Mouse (Mus musculus) forebrain, postnatal 0 days (tissue): ENCODE measurements around the gene Hist1h2bh. TPM values are rescaled to one million over a fixed set of nuclear protein-coding genes. Genes with fewer than 3 reads are reported as not detected.

ENCODE experiments used
- ATAC-seq: fragments of 200-750 bp; cut with Nextera tagmentation; 2 replicates; pipeline ENCODE4 v1.8.0; 2017; ENCODE audit warnings: mild to moderate bottlenecking, moderate library complexity
- DNase-seq: peaks from one replicate; pipeline ENCODE4 v3.0.0-alpha.2; 2015
- H3K27ac ChIP-seq: fragments of 300-500 bp; sonication (generic); 2 replicates; pipeline ENCODE4 v1.5.1; 2014; ENCODE audit warnings: low read depth, mild to moderate bottlenecking, antibody characterized with exemption, low read length, moderate library complexity, mixed read lengths
- H3K27me3 ChIP-seq: fragments of 300-500 bp; sonication (generic); 2 replicates; pipeline ENCODE4 v1.6.1; 2014; ENCODE audit warnings: mild to moderate bottlenecking, low read length, mixed read lengths; ENCODE audit not compliant: insufficient read depth
- H3K36me3 ChIP-seq: fragments of 300-500 bp; sonication (generic); 2 replicates; pipeline ENCODE4 v1.6.1; 2014; ENCODE audit warnings: mild to moderate bottlenecking, moderate library complexity; ENCODE audit not compliant: insufficient read depth
- H3K4me1 ChIP-seq: fragments of 300-500 bp; sonication (generic); 2 replicates; pipeline ENCODE4 v1.6.1; 2014; ENCODE audit warnings: antibody characterized with exemption; ENCODE audit not compliant: insufficient read depth
- H3K4me2 ChIP-seq: fragments of 300-500 bp; sonication (generic); 2 replicates; pipeline ENCODE4 v1.6.1; 2014; ENCODE audit warnings: low read depth, mild to moderate bottlenecking, moderate library complexity
- H3K4me3 ChIP-seq: fragments of 300-500 bp; sonication (generic); 2 replicates; pipeline ENCODE4 v1.5.1; 2014; ENCODE audit warnings: low read depth, low read length, mixed read lengths
- H3K9ac ChIP-seq: fragments of 300-500 bp; sonication (generic); 2 replicates; pipeline ENCODE4 v1.6.1; 2014; ENCODE audit warnings: mild to moderate bottlenecking
- H3K9me3 ChIP-seq: fragments of 300-500 bp; sonication (generic); 2 replicates; pipeline ENCODE4 v1.6.1; 2016; ENCODE audit warnings: low read length
- CTCF ChIP-seq: sonication (generic); IDR thresholded peaks from 2 replicates; pipeline ENCODE4 v1.5.1; 2016; ENCODE audit warnings: antibody characterized with exemption, control low read depth, low read depth
- WGBS: fragments of 180-500 bp; shearing (Covaris S2); extraction: QIAGEN DNeasy Blood & Tissue Kit; methylation state at CpG from one replicate; pipeline ENCODE4 v1.1.7; 2014; 5-methylcytosine and 5-hydroxymethylcytosine counted together
- microRNA-seq, 2 experiments: library from miRNA; unstranded; fragments of <30 nt; microRNA quantifications; one replicate each; pipeline ENCODE4; 2016
- polyA plus RNA-seq: library from polyadenylated mRNA; unstranded; fragments of >200 nt; fragmentation: Nextera tagmentation; extraction: Ambion mirVana; gene quantifications from 2 replicates; pipeline ENCODE4 v1.2.1, GENCODE M21; 2015
- total RNA-seq: library from RNA; depleted of rRNA; stranded (reverse); fragments of >200 nt; gene quantifications from 2 replicates; pipeline ENCODE4 v1.2.3, GENCODE M21; 2014; rRNA removed

The Hist1h2bh gene
- total and polyA plus RNA-seq, 2 experiments from 2014 or later, result 0.17 to 12.5 TPM

DNA sequence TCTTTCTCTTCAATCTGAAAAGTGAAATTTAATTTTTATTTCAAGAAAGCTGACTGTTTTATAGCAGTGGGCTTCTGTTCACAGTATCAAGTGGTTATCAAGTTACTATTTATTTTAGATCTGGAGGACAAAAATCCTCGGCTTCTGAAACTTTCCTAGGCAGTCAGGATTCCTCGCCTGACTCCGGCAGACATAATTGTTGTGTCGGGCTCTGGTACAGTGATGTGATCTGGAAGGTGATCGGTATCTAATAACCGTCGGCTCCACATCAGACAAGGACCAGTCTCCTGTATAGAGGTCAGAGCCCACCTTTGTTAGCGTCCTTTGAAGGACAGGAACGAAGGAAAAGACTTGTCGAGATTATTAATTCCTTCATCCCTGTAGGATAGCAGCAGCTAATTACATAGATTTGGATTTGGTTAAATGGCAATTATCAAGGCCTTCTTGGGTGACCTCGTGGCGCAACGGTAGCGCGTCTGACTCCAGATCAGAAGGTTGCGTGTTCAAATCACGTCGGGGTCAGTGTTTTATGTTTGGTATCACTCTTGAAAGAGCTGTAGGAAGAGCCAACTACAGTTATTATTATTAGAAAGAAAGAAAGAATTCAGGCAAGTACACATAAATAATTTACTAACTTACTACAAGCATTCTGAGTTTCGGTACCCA is 45.4 kb downstream of the Hist1h2bh start:
- DNase-seq (peak; percentile 52), ATAC-seq (0 out of 2 replicates have a peak, but pooled peaks have one; percentile 12)
- no peaks in the 10 kb centered on the region for H3K4me1 ChIP-seq
- H3K9ac ChIP-seq, result no peak overlapping the region
- H3K36me3 ChIP-seq, result no peaks in the 10 kb centered on the region
- H3K4me2 ChIP-seq, result peak overlapping the region; percentile 45
- H3K27me3 ChIP-seq, result peaks cover 11% of the 10 kb centered on the region; the same call in 1 of the 2 replicates
- no peak overlapping the region for H3K27ac ChIP-seq
- WGBS, result 9% methylated on average over 19 of the region's 19 CpGs
- H3K9me3 ChIP-seq, result no peaks in the 10 kb centered on the region
- no peak for TF ChIP-seq CTCF
- H3K4me3 ChIP-seq, result peak overlapping the region; percentile 18

DNA sequence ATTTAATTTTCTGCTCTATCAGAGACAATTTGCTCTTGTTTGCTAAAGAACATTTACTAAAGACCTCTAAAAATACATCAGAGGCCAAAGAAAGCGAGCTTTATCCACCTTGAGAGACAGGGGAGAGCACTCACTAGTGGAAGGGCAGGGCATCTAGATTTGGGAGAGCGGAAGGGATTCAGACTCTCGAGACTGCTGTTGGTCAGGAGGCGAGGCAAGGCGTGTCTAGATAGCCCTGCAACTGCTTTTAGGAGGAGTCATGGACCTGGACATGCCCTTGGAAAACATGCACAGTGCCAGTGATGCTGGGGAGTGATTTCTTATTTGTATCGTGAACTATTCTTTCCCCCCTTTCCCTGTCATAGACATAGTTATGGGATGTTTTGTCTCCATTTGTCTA is 47.7 kb downstream of the Hist1h2bh start:
- Histone ChIP-seq H3K27me3 (peaks cover 11% of the 10 kb centered on the region; the same call in 1 of the 2 replicates), H3K27ac (no peak overlapping the region), H3K4me3 (no peak overlapping the region), H3K9ac (no peak overlapping the region), H3K36me3 (no peaks in the 10 kb centered on the region), H3K4me2 (no peak overlapping the region), H3K9me3 (no peaks in the 10 kb centered on the region), H3K4me1 (no peaks in the 10 kb centered on the region)
- WGBS, result 79% methylated on average over 6 of the region's 6 CpGs
- ATAC-seq (no peak), DNase-seq (no peak)
- TF ChIP-seq CTCF, result no peak

DNA sequence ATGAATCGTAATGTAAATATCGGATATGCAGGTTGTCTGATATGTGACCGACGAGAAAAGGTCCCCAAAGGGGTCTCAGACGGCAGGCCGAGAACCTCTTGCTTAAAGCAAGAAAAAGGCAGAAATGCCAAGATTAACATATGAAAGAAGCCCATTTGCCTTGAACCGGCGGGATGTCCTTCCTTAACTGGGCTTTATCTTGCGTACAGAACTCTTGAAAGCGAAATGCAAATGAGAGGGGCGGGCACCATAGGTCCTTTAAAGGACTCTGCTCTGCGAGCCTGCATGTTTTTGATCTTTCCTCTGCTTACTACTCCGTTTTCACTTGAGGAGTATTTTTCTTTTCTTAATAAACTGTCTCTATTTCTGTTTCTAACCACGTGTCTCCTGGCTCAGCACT is 51.2 kb downstream of the Hist1h2bh start:
- H3K4me2 ChIP-seq, result peak overlapping the region; percentile 36
- H3K27ac ChIP-seq, result no peak overlapping the region
- 3% methylated on average over 14 of the region's 14 CpGs for WGBS
- H3K9me3 ChIP-seq, result no peaks in the 10 kb centered on the region
- DNase-seq, result no peak
- no peak for TF ChIP-seq CTCF
- no peak for ATAC-seq
- H3K36me3 ChIP-seq, result no peaks in the 10 kb centered on the region
- no peaks in the 10 kb centered on the region; the same call in 1 of the 2 replicates for H3K27me3 ChIP-seq
- H3K9ac ChIP-seq, result no peak overlapping the region
- no peaks in the 10 kb centered on the region for H3K4me1 ChIP-seq
- H3K4me3 ChIP-seq, result no peak overlapping the region

Small RNA genes within 50 kb of the gene (microRNA-seq; reads per million reads assigned to microRNA genes)
- 0 reads per million in 2 experiments for gene Gm44297
- gene Gm44359, result 0 reads per million in 2 experiments
- gene Gm44394, result 0 reads per million in 2 experiments
- gene n-TStga1, result 0.24 to 0.39 reads per million in 2 experiments

Other genes with a start within 250 kb of the Hist1h2bh start
Only the 30 nearest of the 34 such genes appear.
- gene Zfp322a, start 174.2 kb downstream of the Hist1h2bh start, total RNA-seq, result 32.9 and 35.5 TPM in 2 replicates
- gene Zfp322a, start 174.2 kb downstream of the Hist1h2bh start, polyA plus RNA-seq, result 23.1 and 33.6 TPM in 2 replicates
- 6.5 and 8.2 TPM in 2 replicates for gene Abt1, start 119.5 kb downstream of the Hist1h2bh start, total RNA-seq
- gene Abt1, start 119.5 kb downstream of the Hist1h2bh start, polyA plus RNA-seq, result 7.7 and 8.2 TPM in 2 replicates
- gene Btn1a1, start 77.5 kb downstream of the Hist1h2bh start, total RNA-seq, result 0.08 and 0.33 TPM in 2 replicates
- 0.12 TPM in 1 of 2 replicates, not detected in the other for gene Btn1a1, start 77.5 kb downstream of the Hist1h2bh start, polyA plus RNA-seq
- gene Btn2a2, start 54.5 kb downstream of the Hist1h2bh start, total RNA-seq, result not detected in 2 replicates
- gene Btn2a2, start 54.5 kb downstream of the Hist1h2bh start, polyA plus RNA-seq, result 0.10 TPM in 1 of 2 replicates, not detected in the other
- 1,275 and 1,840 TPM in 2 replicates for gene Hist1h4h, start 12.3 kb downstream of the Hist1h2bh start, total RNA-seq
- 4.1 and 5.7 TPM in 2 replicates for gene Hist1h4h, start 12.3 kb downstream of the Hist1h2bh start, polyA plus RNA-seq
- 135 and 227 TPM in 2 replicates for gene Hist1h2af, start 9.5 kb downstream of the Hist1h2bh start, total RNA-seq
- not detected in 2 replicates for gene Hist1h2af, start 9.5 kb downstream of the Hist1h2bh start, polyA plus RNA-seq
- gene Hist1h3g, start 8.0 kb downstream of the Hist1h2bh start, total RNA-seq, result 116 and 134 TPM in 2 replicates
- gene Hist1h3g, start 8.0 kb downstream of the Hist1h2bh start, polyA plus RNA-seq, result 0.50 TPM in 1 of 2 replicates, not detected in the other
- gene Hist1h3f, start 660 bp upstream of the Hist1h2bh start, total RNA-seq, result 116 and 119 TPM in 2 replicates
- 0.17 and 0.47 TPM in 2 replicates for gene Hist1h3f, start 660 bp upstream of the Hist1h2bh start, polyA plus RNA-seq
- gene Hist1h4f, start 8.3 kb upstream of the Hist1h2bh start, total RNA-seq, result 586 and 753 TPM in 2 replicates
- 0.70 TPM in 1 of 2 replicates, not detected in the other for gene Hist1h4f, start 8.3 kb upstream of the Hist1h2bh start, polyA plus RNA-seq
- 48.5 and 66.7 TPM in 2 replicates for gene Hist1h1d, start 9.9 kb upstream of the Hist1h2bh start, total RNA-seq
- gene Hist1h1d, start 9.9 kb upstream of the Hist1h2bh start, polyA plus RNA-seq, result 0.12 and 0.18 TPM in 2 replicates
- 180 and 204 TPM in 2 replicates for gene Hist1h3e, start 19.0 kb upstream of the Hist1h2bh start, total RNA-seq
- 1.9 and 2.0 TPM in 2 replicates for gene Hist1h3e, start 19.0 kb upstream of the Hist1h2bh start, polyA plus RNA-seq
- gene Hist1h2ae, start 27.8 kb upstream of the Hist1h2bh start, total RNA-seq, result 111 TPM in 2 replicates
- gene Hist1h2ae, start 27.8 kb upstream of the Hist1h2bh start, polyA plus RNA-seq, result 12.5 and 23.0 TPM in 2 replicates
- gene Hist1h2bg, start 28.0 kb upstream of the Hist1h2bh start, total RNA-seq, result 367 and 594 TPM in 2 replicates
- 3.0 and 3.6 TPM in 2 replicates for gene Hist1h2bg, start 28.0 kb upstream of the Hist1h2bh start, polyA plus RNA-seq
- 226 and 289 TPM in 2 replicates for gene Hist1h2bf, start 30.8 kb upstream of the Hist1h2bh start, total RNA-seq
- gene Hist1h2bf, start 30.8 kb upstream of the Hist1h2bh start, polyA plus RNA-seq, result not detected in 2 replicates
- gene Hist1h2ad, start 31.0 kb upstream of the Hist1h2bh start, total RNA-seq, result 204 and 274 TPM in 2 replicates
- 0.78 TPM in 1 of 2 replicates, not detected in the other for gene Hist1h2ad, start 31.0 kb upstream of the Hist1h2bh start, polyA plus RNA-seq
- gene Hist1h3d, start 32.4 kb upstream of the Hist1h2bh start, total RNA-seq, result 73.0 and 78.9 TPM in 2 replicates
- 0.57 and 0.80 TPM in 2 replicates for gene Hist1h3d, start 32.4 kb upstream of the Hist1h2bh start, polyA plus RNA-seq
- 258 and 695 TPM in 2 replicates for gene Hist1h4d, start 38.2 kb upstream of the Hist1h2bh start, total RNA-seq
- gene Hist1h4d, start 38.2 kb upstream of the Hist1h2bh start, polyA plus RNA-seq, result 25.0 and 42.2 TPM in 2 replicates
- 98.5 and 120 TPM in 2 replicates for gene Hist1h2be, start 77.7 kb upstream of the Hist1h2bh start, total RNA-seq
- 0.31 and 0.39 TPM in 2 replicates for gene Hist1h2be, start 77.7 kb upstream of the Hist1h2bh start, polyA plus RNA-seq
- gene Hist1h1e, start 79.2 kb upstream of the Hist1h2bh start, total RNA-seq, result 204 and 218 TPM in 2 replicates
- 11.1 and 16.3 TPM in 2 replicates for gene Hist1h1e, start 79.2 kb upstream of the Hist1h2bh start, polyA plus RNA-seq
- gene Hist1h2ac, start 140.6 kb upstream of the Hist1h2bh start, total RNA-seq, result 40.9 and 44.8 TPM in 2 replicates
- 0.41 and 0.49 TPM in 2 replicates for gene Hist1h2ac, start 140.6 kb upstream of the Hist1h2bh start, polyA plus RNA-seq
- 93.7 and 124 TPM in 2 replicates for gene Hist1h2bc, start 140.8 kb upstream of the Hist1h2bh start, total RNA-seq
- 29.2 and 35.3 TPM in 2 replicates for gene Hist1h2bc, start 140.8 kb upstream of the Hist1h2bh start, polyA plus RNA-seq
- gene Hist1h1t, start 152.4 kb upstream of the Hist1h2bh start, total RNA-seq, result 1.3 TPM in 1 of 2 replicates, not detected in the other
- gene Hist1h1t, start 152.4 kb upstream of the Hist1h2bh start, polyA plus RNA-seq, result not detected in 2 replicates
- 917 and 942 TPM in 2 replicates for gene Hist1h4c, start 155.1 kb upstream of the Hist1h2bh start, total RNA-seq
- 2.3 and 5.0 TPM in 2 replicates for gene Hist1h4c, start 155.1 kb upstream of the Hist1h2bh start, polyA plus RNA-seq
- gene Hfe, start 167.5 kb upstream of the Hist1h2bh start, total RNA-seq, result 2.5 and 3.6 TPM in 2 replicates
- 4.4 and 6.0 TPM in 2 replicates for gene Hfe, start 167.5 kb upstream of the Hist1h2bh start, polyA plus RNA-seq
- 475 and 498 TPM in 2 replicates for gene Hist1h1c, start 195.4 kb upstream of the Hist1h2bh start, total RNA-seq
- gene Hist1h1c, start 195.4 kb upstream of the Hist1h2bh start, polyA plus RNA-seq, result 24.0 and 26.3 TPM in 2 replicates
- 294 and 301 TPM in 2 replicates for gene Hist1h3c, start 202.2 kb upstream of the Hist1h2bh start, total RNA-seq
- 0.84 TPM in 1 of 2 replicates, not detected in the other for gene Hist1h3c, start 202.2 kb upstream of the Hist1h2bh start, polyA plus RNA-seq
- 647 and 680 TPM in 2 replicates for gene Hist1h2bb, start 203.3 kb upstream of the Hist1h2bh start, total RNA-seq
- gene Hist1h2bb, start 203.3 kb upstream of the Hist1h2bh start, polyA plus RNA-seq, result not detected in 2 replicates
- 305 and 340 TPM in 2 replicates for gene Hist1h2ab, start 207.7 kb upstream of the Hist1h2bh start, total RNA-seq
- 4.4 and 6.7 TPM in 2 replicates for gene Hist1h2ab, start 207.7 kb upstream of the Hist1h2bh start, polyA plus RNA-seq
- 229 and 254 TPM in 2 replicates for gene Hist1h3b, start 208.9 kb upstream of the Hist1h2bh start, total RNA-seq
- gene Hist1h3b, start 208.9 kb upstream of the Hist1h2bh start, polyA plus RNA-seq, result 0.25 and 0.67 TPM in 2 replicates
- 184 and 254 TPM in 2 replicates for gene Hist1h4b, start 213.6 kb upstream of the Hist1h2bh start, total RNA-seq
- 1.8 and 3.0 TPM in 2 replicates for gene Hist1h4b, start 213.6 kb upstream of the Hist1h2bh start, polyA plus RNA-seq